Mouse (Mus musculus) ES-E14 (cell line): ENCODE measurements around the gene Vezf1. TPM values are rescaled to one million over a fixed set of nuclear protein-coding genes. Genes with fewer than 3 reads are reported as not detected.

ENCODE experiments used
- DNase-seq: peaks from one replicate; pipeline ENCODE4 v3.0.0-alpha.2; 2013; ENCODE audit warnings: low read depth, low spot score
- H3K27ac ChIP-seq: 2 replicates; pipeline ENCODE4 v1.5.1; 2012; ENCODE audit warnings: low read depth, mild to moderate bottlenecking, low read length, moderate library complexity, mixed read lengths; ENCODE audit not compliant: poor library complexity, insufficient read depth, severe bottlenecking
- H3K36me3 ChIP-seq: 2 replicates; pipeline ENCODE4 v1.6.1; 2012; ENCODE audit warnings: mild to moderate bottlenecking, low read length, moderate library complexity, mixed read lengths; ENCODE audit not compliant: control insufficient read depth, poor library complexity, insufficient read depth, severe bottlenecking
- H3K4me1 ChIP-seq, 2 experiments: fragments of 150-350 bp in 1 of 2; sonication (generic) in 1 of 2; 2 replicates each; pipeline ENCODE4 v1.6.1; 2012; ENCODE audit warnings: low read length in 2 of 2, mild to moderate bottlenecking in 1 of 2, mixed read lengths in 1 of 2; ENCODE audit not compliant: control insufficient read depth in 2 of 2, insufficient read depth in 2 of 2, poor library complexity in 1 of 2
- H3K4me3 ChIP-seq, 2 experiments: fragments of 150-350 bp in 1 of 2; sonication (generic) in 1 of 2; 2 replicates each; pipeline ENCODE4 v1.5.1; 2012; ENCODE audit warnings: low read length in 2 of 2, low read depth in 1 of 2, mild to moderate bottlenecking in 1 of 2, mixed read lengths in 1 of 2; ENCODE audit not compliant: insufficient read depth in 1 of 2, poor library complexity in 1 of 2, severe bottlenecking in 1 of 2
- H3K9ac ChIP-seq: 2 replicates; pipeline ENCODE4 v1.6.1; 2012; ENCODE audit warnings: low read depth, mild to moderate bottlenecking, low read length, mixed read lengths; ENCODE audit not compliant: poor library complexity, insufficient read depth, severe bottlenecking
- H3K9me3 ChIP-seq: fragments of 150-350 bp; sonication (generic); 2 replicates; pipeline ENCODE4 v1.6.1; 2012; ENCODE audit warnings: low read depth, mild to moderate bottlenecking, low read length; ENCODE audit not compliant: control insufficient read depth, insufficient read depth
- CHD2 ChIP-seq: IDR thresholded peaks from 2 replicates; pipeline ENCODE4 v1.6.1; 2014; ENCODE audit warnings: mild to moderate bottlenecking, low read depth, low read length, inconsistent platforms
- HCFC1 ChIP-seq: IDR thresholded peaks from 2 replicates; pipeline ENCODE4 v1.6.1; 2012; ENCODE audit warnings: low read length, inconsistent platforms, borderline replicate concordance; ENCODE audit not compliant: insufficient read depth
- MAFK ChIP-seq: IDR thresholded peaks from 2 replicates; pipeline ENCODE4 v1.6.1; 2014; ENCODE audit warnings: mild to moderate bottlenecking, low read depth, low read length, inconsistent platforms; ENCODE audit not compliant: insufficient read depth
- ZC3H11A ChIP-seq: IDR thresholded peaks from 2 replicates; pipeline ENCODE4 v1.6.1; 2012; ENCODE audit warnings: low read depth, mild to moderate bottlenecking, inconsistent platforms, low read length, borderline replicate concordance
- ZNF384 ChIP-seq: IDR thresholded peaks from 2 replicates; pipeline ENCODE4 v1.6.1; 2012; ENCODE audit warnings: low read depth, low read length, inconsistent platforms
- in situ Hi-C, 2 experiments: fragments of 600-800 bp; cut with MboI; formaldehyde crosslinking; loops; one replicate each; pipeline ENCODE4 v1.15.1; 2025; ENCODE audit warnings: low sequenced_read_pairs in 2 of 2, inconsistent platforms in 1 of 2; ENCODE audit not compliant: unreplicated experiment in 2 of 2
- total RNA-seq: library from RNA; depleted of rRNA; stranded (reverse); fragments of 300-350 nt; gene quantifications from 2 replicates; pipeline ENCODE4 v1.2.3, GENCODE M21; 2012

Vezf1 gene
- total RNA-seq, 1 experiment: 13.2 TPM

DNA sequence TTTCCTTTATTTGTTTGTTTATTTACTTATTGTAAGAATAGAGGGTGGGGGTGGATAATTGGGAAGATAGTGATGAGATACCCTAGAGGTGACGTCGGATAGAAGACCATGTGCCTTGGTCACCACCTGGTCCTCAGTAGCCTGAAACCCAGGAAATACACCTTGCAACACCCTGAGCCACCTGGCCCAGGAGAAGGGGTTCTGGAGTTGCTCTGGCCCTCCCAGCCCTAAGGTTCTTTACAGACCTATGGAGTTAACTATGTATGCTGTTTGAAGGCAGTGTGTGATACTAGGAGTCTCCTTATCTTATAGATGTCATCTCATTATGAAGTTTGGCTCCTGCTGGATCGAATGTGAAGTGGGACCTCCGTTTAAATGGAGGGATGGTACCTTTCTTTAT is 32.1 kb downstream of the Vezf1 start:
- no peak for DNase-seq
- peak overlapping the region; percentile 5 to 76; a peak in 2 of 4 replicates for H3K4me3 ChIP-seq
- H3K36me3 ChIP-seq: no peaks in the 10 kb centered on the region
- peaks cover 2 to 8% of the 10 kb centered on the region in 2 experiments; a peak in 3 of 4 replicates for H3K4me1 ChIP-seq
- in situ Hi-C loops: no loop called here
- no peak for TF ChIP-seq ZC3H11A
- TF ChIP-seq MAFK: no peak
- no peak for TF ChIP-seq HCFC1
- TF ChIP-seq ZNF384: no peak
- H3K27ac ChIP-seq: no peak overlapping the region; the same call in 1 of the 2 replicates
- no peak overlapping the region for H3K9ac ChIP-seq
- no peaks in the 10 kb centered on the region for H3K9me3 ChIP-seq

DNA sequence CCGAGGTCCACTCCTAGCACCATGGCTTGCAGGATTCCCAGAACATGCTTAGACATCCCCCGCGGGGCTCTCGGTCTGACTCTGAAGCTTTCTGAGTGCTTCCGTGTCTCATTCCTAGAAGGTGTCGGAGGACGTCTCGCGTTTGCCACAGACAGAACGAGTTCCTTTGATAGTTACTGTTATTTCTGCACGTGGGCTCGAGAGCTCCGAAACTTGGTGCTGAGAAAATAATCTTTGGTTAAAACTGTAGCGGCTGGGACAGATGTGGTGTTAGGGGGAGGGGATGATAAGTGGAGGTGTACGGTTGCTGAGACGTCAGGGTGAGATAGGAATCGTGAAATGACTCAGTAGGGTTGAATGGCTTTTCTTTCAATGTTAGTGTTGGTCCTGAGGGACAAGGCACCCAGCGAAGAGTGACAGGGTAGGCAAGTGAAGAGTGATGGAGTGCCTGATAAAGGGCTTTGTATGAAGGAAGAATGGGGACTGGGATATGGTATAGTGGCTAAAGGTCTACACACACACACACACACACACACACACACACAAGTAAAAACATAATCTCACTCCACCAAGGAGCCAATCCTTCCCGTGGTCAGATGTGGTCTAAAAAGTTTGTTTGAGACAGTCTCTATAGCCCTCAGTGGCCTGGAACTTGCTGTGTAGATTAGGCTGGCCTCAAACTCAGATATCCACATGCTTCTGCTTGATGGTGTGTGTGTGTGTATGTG is 35.3 kb downstream of the Vezf1 start:
- Histone ChIP-seq H3K9me3 (no peaks in the 10 kb centered on the region), H3K36me3 (no peaks in the 10 kb centered on the region), H3K4me1 (peaks cover under 1 to 7% of the 10 kb centered on the region in 2 experiments; a peak in 3 of 4 replicates), H3K27ac (no peak overlapping the region), H3K9ac (no peak overlapping the region), H3K4me3 (no peak overlapping the region)
- in situ Hi-C loops: no loop called here
- no peak for TF ChIP-seq HCFC1
- TF ChIP-seq CHD2: no peak
- no peak for DNase-seq

GRCm38 (mm10) chr11:88105494-88106291 is 37.6 kb downstream of the Vezf1 start:
- Histone ChIP-seq H3K4me3 (no peak overlapping the region), H3K9me3 (no peaks in the 10 kb centered on the region), H3K36me3 (no peaks in the 10 kb centered on the region), H3K4me1 (peaks cover 0 to 5% of the 10 kb centered on the region in 2 experiments; a peak in 1 of 4 replicates), H3K27ac (no peak overlapping the region), H3K9ac (no peak overlapping the region)
- DNase-seq: no peak
- TF ChIP-seq ZC3H11A (no peak), HCFC1 (no peak), CHD2 (no peak), MAFK (no peak), ZNF384 (no peak)
- in situ Hi-C loops: no loop called here

- H3K27ac ChIP-seq: no peak overlapping the region
- no peaks in the 10 kb centered on the region for H3K36me3 ChIP-seq
- H3K4me3 ChIP-seq: no peak overlapping the region
- peaks cover 0 to 7% of the 10 kb centered on the region in 2 experiments; a peak in 1 of 4 replicates for H3K4me1 ChIP-seq
- in situ Hi-C loops: no loop called here
- no peak for TF ChIP-seq CHD2
- no peak for TF ChIP-seq MAFK
- no peak for TF ChIP-seq ZNF384
- TF ChIP-seq ZC3H11A: no peak
- TF ChIP-seq HCFC1: no peak
- no peak overlapping the region for H3K9ac ChIP-seq
- DNase-seq: no peak
- H3K9me3 ChIP-seq: no peaks in the 10 kb centered on the region
These were observed 38.1 kb downstream of the Vezf1 start for GRCm38 (mm10) chr11:88106292-88106554.
